ENCODE assay signal across 8 mouse cellular contexts in the genomic region with DNA sequence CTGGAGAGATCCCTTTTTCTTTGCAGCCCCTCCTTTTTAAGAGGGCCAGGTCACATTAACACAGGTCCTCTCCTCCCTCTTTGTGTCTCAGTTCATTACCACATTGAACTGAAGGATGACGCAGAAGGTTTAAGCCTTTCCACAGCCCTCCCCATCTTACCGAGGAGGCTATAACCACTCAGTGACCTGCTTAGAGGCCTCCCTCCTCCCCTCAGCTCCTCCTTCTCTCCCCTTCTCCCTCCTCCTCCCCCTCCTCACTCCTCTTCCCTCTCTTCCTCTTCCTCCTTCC. TPM values are rescaled to one million over a fixed set of nuclear protein-coding genes. Genes with fewer than 3 reads are reported as not detected.
DNase-seq lines count a peak whose midpoint lies in the region; ATAC-seq and TF ChIP-seq lines count a peak whose summit lies in the region.

No protein-coding gene starts in this region.

- H3K27ac ChIP-seq in kidney, embryonic 15.5 days: peak overlapping the region; percentile 97
- H3K27ac ChIP-seq in cortical plate, adult 2 months (ENCODE audit: insufficient read depth, low read length): peak overlapping the region; percentile 83
- H3K27ac ChIP-seq in hindbrain, embryonic 12.5 days: peak overlapping the region; percentile 79
- H3K27ac ChIP-seq in midbrain, embryonic 14.5 days (replicated peaks; ENCODE audit: low read depth, low read length): peak overlapping the region; percentile 43

- no peak overlapping the region for H3K4me3 ChIP-seq in kidney, embryonic 15.5 days (replicated peaks)
- no peak overlapping the region for H3K4me3 ChIP-seq in cortical plate, adult 2 months (ENCODE audit: insufficient read depth, low read length)
- no peak overlapping the region for H3K4me3 ChIP-seq in hindbrain, embryonic 12.5 days
- H3K4me3 ChIP-seq in midbrain, embryonic 14.5 days (replicated peaks; ENCODE audit: low read depth, low read length): no peak overlapping the region

- TF ChIP-seq CTCF in cortical plate, adult 2 months (IDR thresholded peaks at IDR 0.05; ENCODE audit: extremely low read depth, insufficient read depth, low read length): no peak

- no peak for DNase-seq in kidney, postnatal 4 days
- DNase-seq in midbrain, embryonic 14.5 days: no peak
- DNase-seq in urinary bladder, adult 2 months (ENCODE audit: low spot score): no peak
- DNase-seq in urinary bladder, postnatal 25 days (ENCODE audit: low spot score): no peak
- DNase-seq in B cell, adult 2 months: no peak

- 9% methylated on average over 2 of the region's 2 CpGs for WGBS in kidney, embryonic 15.5 days
- WGBS in hindbrain, embryonic 12.5 days: 66% methylated on average over 2 of the region's 2 CpGs
- WGBS in midbrain, embryonic 14.5 days: 41% methylated on average over 2 of the region's 2 CpGs

- H3K9ac ChIP-seq in kidney, embryonic 15.5 days: 0 out of 2 replicates have a peak overlapping the region, but pooled peaks have one; percentile 21
- H3K9ac ChIP-seq in hindbrain, embryonic 12.5 days: peak overlapping the region; percentile 38; the same call in 1 of the 2 replicates
- no peak overlapping the region for H3K9ac ChIP-seq in midbrain, embryonic 14.5 days (replicated peaks; ENCODE audit: low read length)

- H3K4me1 ChIP-seq in kidney, embryonic 15.5 days: peaks cover 53% of the 10 kb centered on the region
- peaks cover 5% of the 10 kb centered on the region; the same call in 1 of the 2 replicates for H3K4me1 ChIP-seq in cortical plate, adult 2 months (ENCODE audit: control insufficient read depth, insufficient read depth, low read length)
- peaks cover 31% of the 10 kb centered on the region for H3K4me1 ChIP-seq in hindbrain, embryonic 12.5 days
- H3K4me1 ChIP-seq in midbrain, embryonic 14.5 days (ENCODE audit: control insufficient read depth, insufficient read depth, low read length): peaks cover 10% of the 10 kb centered on the region

- no peaks in the 10 kb centered on the region for H3K36me3 ChIP-seq in kidney, embryonic 15.5 days
- H3K36me3 ChIP-seq in hindbrain, embryonic 12.5 days: no peaks in the 10 kb centered on the region
- no peaks in the 10 kb centered on the region for H3K36me3 ChIP-seq in midbrain, embryonic 14.5 days (ENCODE audit: control insufficient read depth, insufficient read depth, low read length)

- H3K4me2 ChIP-seq in kidney, embryonic 15.5 days: peak overlapping the region; percentile 30
- H3K4me2 ChIP-seq in hindbrain, embryonic 12.5 days (replicated peaks): no peak overlapping the region
- H3K4me2 ChIP-seq in midbrain, embryonic 14.5 days (ENCODE audit: low read length): no peak overlapping the region

- H3K9me3 ChIP-seq in kidney, embryonic 15.5 days (replicated peaks): no peaks in the 10 kb centered on the region
- H3K9me3 ChIP-seq in hindbrain, embryonic 12.5 days (replicated peaks): no peaks in the 10 kb centered on the region; the same call in 1 of the 2 replicates
- H3K9me3 ChIP-seq in midbrain, embryonic 14.5 days (ENCODE audit: control insufficient read depth, low read length): no peaks in the 10 kb centered on the region

- no peaks in the 10 kb centered on the region for H3K27me3 ChIP-seq in kidney, embryonic 15.5 days
- H3K27me3 ChIP-seq in hindbrain, embryonic 12.5 days: no peaks in the 10 kb centered on the region
- no peaks in the 10 kb centered on the region for H3K27me3 ChIP-seq in midbrain, embryonic 14.5 days (ENCODE audit: control insufficient read depth, insufficient read depth, low read length)

- ATAC-seq in kidney, embryonic 15.5 days (replicated peaks; ENCODE audit: low FRiP score): peak; percentile 42
- ATAC-seq in hindbrain, embryonic 12.5 days (ENCODE audit: low FRiP score): no peak
- ATAC-seq in midbrain, embryonic 14.5 days (ENCODE audit: low FRiP score, low TSS enrichment): no peak

- no peak for TF ChIP-seq POLR2A in cortical plate, adult 2 months (IDR thresholded peaks at IDR 0.05; ENCODE audit: extremely low read depth, insufficient read depth, low read length)

RNA-seq across cellular contexts. Expression of a gene that starts 7.6 kb away (rescaled TPM):
- polyA plus RNA-seq in kidney, embryonic 15.5 days (2015; fragmentation: Nextera tagmentation; extraction: Ambion mirVana): 0.23 TPM in 1 of 2 replicates, not detected in the other
- 0.10 and 0.11 TPM in 2 replicates for polyA plus RNA-seq in cortical plate, adult 2 months (2012; rRNA removed)
- polyA plus RNA-seq in hindbrain, embryonic 12.5 days (2016; fragmentation: Nextera tagmentation; extraction: Ambion mirVana): not detected in 2 replicates
- polyA plus RNA-seq in midbrain, embryonic 14.5 days (2014; fragmentation: Nextera tagmentation; extraction: Ambion mirVana): 0.15 TPM in 1 of 2 replicates, not detected in the other
- 31.3 and 37.7 TPM in 2 replicates for polyA plus RNA-seq in urinary bladder, adult 2 months (2012; rRNA removed)

RNA-seq across cellular contexts. Expression of a gene that starts 13.5 kb away (rescaled TPM):
- 0.49 and 1.2 TPM in 2 replicates for polyA plus RNA-seq in kidney, embryonic 15.5 days (2015; fragmentation: Nextera tagmentation; extraction: Ambion mirVana)
- polyA plus RNA-seq in cortical plate, adult 2 months (2012; rRNA removed): 0.15 and 0.26 TPM in 2 replicates
- polyA plus RNA-seq in hindbrain, embryonic 12.5 days (2016; fragmentation: Nextera tagmentation; extraction: Ambion mirVana): 0.80 and 2.5 TPM in 2 replicates
- polyA plus RNA-seq in midbrain, embryonic 14.5 days (2014; fragmentation: Nextera tagmentation; extraction: Ambion mirVana): 0.57 and 1.2 TPM in 2 replicates
- 0.10 and 0.32 TPM in 2 replicates for polyA plus RNA-seq in urinary bladder, adult 2 months (2012; rRNA removed)

Comparison
In these comparisons a context has a peak if more than half of its experiments do, and no peak if none do; other contexts are left out.
1. H3K27ac ChIP-seq: peak in every context shown above with its lines; median percentile 97 in kidney, embryonic 15.5 days; 83 in cortical plate, adult 2 months; 79 in hindbrain, embryonic 12.5 days; 43 in midbrain, embryonic 14.5 days.
2. RNA of a gene that starts 7.6 kb away (polyA plus RNA-seq): 31.3 to 37.7 TPM in urinary bladder, adult 2 months; 0.23 TPM in kidney, embryonic 15.5 days, 0.10 to 0.11 TPM in cortical plate, adult 2 months, not detected in hindbrain, embryonic 12.5 days and 0.15 TPM in midbrain, embryonic 14.5 days; every median in the first group is over 10 times any median in the second.